In genomic region chr5:139819538-139820181, GRCm38 (mm10) we compare ENCODE assay signal across 14 mouse cellular contexts. TPM values are rescaled to one million over a fixed set of nuclear protein-coding genes. Genes with fewer than 3 reads are reported as not detected.
DNase-seq lines count a peak whose midpoint lies in the region; ATAC-seq and TF ChIP-seq lines count a peak whose summit lies in the region.
"Had no signal": no experiment of that assay in that cellular context is flagged by ENCODE, and none has a peak within 500 bp of the region (broad histone marks: within the 10 kb centered on the region; RNA-seq: fewer than 3 reads in every experiment).

Tmem184a (minus strand) TSS chr5:139819917.

- no peak for TF ChIP-seq POLR2A in kidney, adult 2 months (IDR thresholded peaks at IDR 0.05; ENCODE audit: low read depth, low read length)

- H3K9ac ChIP-seq in lung, embryonic 16.5 days (ENCODE audit: low read length) = no peak within 1 kb of the TSS
- peak within 1 kb of the TSS; percentile 26; the same call in 1 of the 2 replicates for H3K9ac ChIP-seq in intestine, embryonic 15.5 days
- H3K9ac ChIP-seq in stomach, embryonic 15.5 days = no peak within 1 kb of the TSS

- no peak within 1 kb of the TSS for H3K27ac ChIP-seq in kidney, adult 2 months (ENCODE audit: insufficient read depth, low read depth, low read length)
- H3K27ac ChIP-seq in lung, embryonic 16.5 days (ENCODE audit: low read length) = no peak within 1 kb of the TSS
- H3K27ac ChIP-seq in intestine, embryonic 15.5 days = peak within 1 kb of the TSS; percentile 86
- H3K27ac ChIP-seq in stomach, embryonic 15.5 days = peak within 1 kb of the TSS; percentile 55; the same call in 1 of the 2 replicates
- H3K27ac ChIP-seq: heart, adult 2 months; left cerebral cortex, adult 2 months; midbrain, embryonic 10.5 days had no signal

- TF ChIP-seq CTCF in kidney, adult 2 months (conservative IDR thresholded peaks at IDR 0.05; ENCODE audit: insufficient read depth, insufficient read length, low read depth, low read length) = no peak

- H3K4me2 ChIP-seq in lung, embryonic 16.5 days (ENCODE audit: low read depth, low read length) = no peak within 1 kb of the TSS
- H3K4me2 ChIP-seq in intestine, embryonic 15.5 days (replicated peaks) = peak within 1 kb of the TSS; percentile 42
- H3K4me2 ChIP-seq in stomach, embryonic 15.5 days = peak within 1 kb of the TSS; percentile 17; the same call in 1 of the 2 replicates

- no peaks in the 10 kb centered on the region for H3K9me3 ChIP-seq in lung, embryonic 16.5 days (ENCODE audit: control insufficient read depth, low read length)
- no peaks in the 10 kb centered on the region for H3K9me3 ChIP-seq in intestine, embryonic 15.5 days
- no peaks in the 10 kb centered on the region for H3K9me3 ChIP-seq in stomach, embryonic 15.5 days
- H3K9me3 ChIP-seq: midbrain, embryonic 10.5 days had no signal

- DNase-seq in kidney, adult 2 months = no peak
- DNase-seq in kidney, postnatal 25 days = no peak
- DNase-seq in lung, postnatal 10 days = no peak
- DNase-seq in cerebellum, adult 9-11 months = no peak
- no peak for DNase-seq in heart, adult 8-10 months (ENCODE audit: low spot score)
- DNase-seq: cerebellum, adult 9-10 months; heart, adult 2 months; heart, postnatal 36 days; right cerebral cortex, postnatal 25 days had no signal

- no peak within 1 kb of the TSS for H3K4me3 ChIP-seq in kidney, adult 2 months (ENCODE audit: insufficient read depth, low read depth, low read length)
- no peak within 1 kb of the TSS for H3K4me3 ChIP-seq in lung, embryonic 16.5 days (ENCODE audit: low read length)
- peak within 1 kb of the TSS; percentile 3 for H3K4me3 ChIP-seq in intestine, embryonic 15.5 days (replicated peaks)
- no peak within 1 kb of the TSS for H3K4me3 ChIP-seq in stomach, embryonic 15.5 days (replicated peaks)
- H3K4me3 ChIP-seq: heart, adult 2 months; left cerebral cortex, adult 2 months; midbrain, embryonic 10.5 days had no signal

- no peaks in the 10 kb centered on the region for H3K27me3 ChIP-seq in kidney, adult 2 months (replicated peaks; ENCODE audit: control insufficient read depth, insufficient read depth, low read length)
- no peaks in the 10 kb centered on the region for H3K27me3 ChIP-seq in lung, embryonic 16.5 days (ENCODE audit: control insufficient read depth, insufficient read depth, low read depth, low read length)
- H3K27me3 ChIP-seq in intestine, embryonic 15.5 days (replicated peaks) = 0 out of 2 replicates have a peak, but pooled peaks cover under 1% of the 10 kb centered on the region
- no peaks in the 10 kb centered on the region for H3K27me3 ChIP-seq in stomach, embryonic 15.5 days (replicated peaks)

- 84% methylated on average over 9 of the region's 9 CpGs for WGBS in kidney, adult 2 months
- WGBS in lung, embryonic 16.5 days = 82% methylated on average over 9 of the region's 9 CpGs
- 74% methylated on average over 9 of the region's 9 CpGs for WGBS in intestine, embryonic 15.5 days
- 78% methylated on average over 9 of the region's 9 CpGs for WGBS in stomach, embryonic 15.5 days

- no peak for ATAC-seq in lung, embryonic 16.5 days (ENCODE audit: low read depth)
- peak; percentile 27 for ATAC-seq in intestine, embryonic 15.5 days
- no peak for ATAC-seq in stomach, embryonic 15.5 days (ENCODE audit: insufficient read depth, low FRiP score, low read depth)

- H3K36me3 ChIP-seq in kidney, adult 2 months (ENCODE audit: control insufficient read depth, insufficient read depth, low read length) = peaks cover 1% of the 10 kb centered on the region; the same call in 1 of the 2 replicates
- peaks cover 17% of the 10 kb centered on the region for H3K36me3 ChIP-seq in lung, embryonic 16.5 days (ENCODE audit: control insufficient read depth, insufficient read depth, low read length)
- H3K36me3 ChIP-seq in intestine, embryonic 15.5 days = peaks cover 13% of the 10 kb centered on the region; the same call in 1 of the 2 replicates
- peaks cover 13% of the 10 kb centered on the region; the same call in 1 of the 2 replicates for H3K36me3 ChIP-seq in stomach, embryonic 15.5 days

- H3K4me1 ChIP-seq in kidney, adult 2 months (ENCODE audit: control insufficient read depth, insufficient read depth, low read length) = no peaks in the 10 kb centered on the region
- peaks cover 3% of the 10 kb centered on the region; the same call in 1 of the 2 replicates for H3K4me1 ChIP-seq in lung, embryonic 16.5 days (replicated peaks; ENCODE audit: control insufficient read depth, insufficient read depth, low read length)
- peaks cover 33% of the 10 kb centered on the region for H3K4me1 ChIP-seq in intestine, embryonic 15.5 days (replicated peaks)
- H3K4me1 ChIP-seq in stomach, embryonic 15.5 days = no peaks in the 10 kb centered on the region

RNA-seq across cellular contexts. Expression of gene Tmem184a, which starts in this region (rescaled TPM):
- polyA plus RNA-seq in kidney, adult 2 months (2012; rRNA removed) = 69.7 and 90.2 TPM in 2 replicates
- polyA plus RNA-seq in lung, embryonic 16.5 days (2015; fragmentation: Nextera tagmentation; extraction: Ambion mirVana) = 13.9 and 14.6 TPM in 2 replicates
- polyA plus RNA-seq in intestine, embryonic 15.5 days (2015; fragmentation: Nextera tagmentation; extraction: Ambion mirVana) = 57.7 and 68.4 TPM in 2 replicates
- 27.8 and 32.3 TPM in 2 replicates for polyA plus RNA-seq in stomach, embryonic 15.5 days (2015; fragmentation: Nextera tagmentation; extraction: Ambion mirVana)
- total RNA-seq in heart, adult 8-10 months (2022) = under 1 TPM in 3 of 4 experiments, not detected in 1; 0.22 to 0.87 (median 0.47) TPM
- total RNA-seq: heart, postnatal 36 days had no signal

Comparison
In these comparisons a context has a peak if more than half of its experiments do, and no peak if none do; other contexts are left out.
1. H3K27ac ChIP-seq: peak in intestine, embryonic 15.5 days (single experiment) and stomach, embryonic 15.5 days (single experiment); none in kidney, adult 2 months (single experiment) and lung, embryonic 16.5 days (single experiment).